Mouse (Mus musculus) cerebellum, adult 9-11 months (tissue): ENCODE data around the gene Ugcg.

Source experiments
- DNase-seq: peaks from one replicate; pipeline ENCODE4 v3.0.0; 2022

The Ugcg gene

DNA sequence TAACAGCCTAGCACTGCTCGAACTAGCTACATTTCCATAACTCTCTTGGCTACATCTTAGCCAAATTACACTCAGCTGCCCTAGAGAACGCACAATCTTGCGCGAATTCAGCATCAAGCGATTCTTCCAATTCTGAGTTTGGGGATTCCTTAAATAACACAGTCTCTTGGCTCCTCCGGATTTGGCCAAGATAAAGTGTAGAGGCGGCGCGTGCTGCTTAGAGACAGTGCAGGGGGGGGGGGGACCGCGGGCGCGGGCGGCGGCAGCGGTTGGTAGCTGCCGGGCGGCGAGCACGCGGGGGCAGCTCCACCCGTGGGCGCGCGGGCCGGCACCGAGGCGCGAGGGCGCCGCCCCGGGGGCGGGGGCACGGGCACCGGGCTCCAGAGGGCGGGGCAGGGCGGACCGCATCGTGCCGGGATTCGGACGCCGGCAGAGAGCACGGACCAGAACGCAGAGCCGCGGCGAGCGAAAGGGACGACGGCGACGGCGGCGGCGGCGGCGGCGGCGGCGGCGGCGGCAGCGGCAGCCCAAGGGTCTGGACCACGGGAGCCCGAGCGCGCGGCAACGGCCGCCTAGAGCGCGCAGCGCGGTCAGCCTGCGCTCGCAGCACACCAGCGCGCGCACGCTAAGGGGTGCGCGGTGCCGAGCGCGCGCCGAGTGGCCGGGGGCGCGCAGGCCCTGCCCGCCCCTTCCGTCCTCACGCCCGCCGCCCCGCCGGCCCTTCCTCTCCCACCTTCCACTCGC, at the start of gene Ugcg:
TSS of gene Ugcg (plus strand) at position 456 of the 744 bp plus-strand sequence.
- DNase-seq = peak; percentile 85

DNA sequence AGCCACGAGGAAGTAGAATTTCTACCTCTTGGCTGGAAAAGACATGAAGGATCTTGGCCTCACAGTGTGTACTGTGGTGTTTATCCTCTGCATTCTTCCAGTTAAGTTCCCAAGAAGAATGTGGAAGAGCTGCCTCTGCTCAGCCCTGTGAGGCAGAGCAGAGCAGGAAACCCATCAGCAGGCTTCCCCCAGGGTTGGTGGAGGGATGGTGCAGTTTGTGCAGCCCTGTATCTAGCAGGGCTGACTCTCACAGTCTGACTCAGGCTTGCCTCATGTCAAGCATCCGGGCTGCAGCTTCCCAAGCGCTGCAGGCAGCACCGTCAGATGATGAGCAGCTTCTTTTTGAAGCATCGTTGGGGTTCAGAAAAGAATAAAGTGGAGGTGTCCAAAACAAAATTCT, 40.0 kb upstream of the Ugcg start:
- DNase-seq = no peak

DNA sequence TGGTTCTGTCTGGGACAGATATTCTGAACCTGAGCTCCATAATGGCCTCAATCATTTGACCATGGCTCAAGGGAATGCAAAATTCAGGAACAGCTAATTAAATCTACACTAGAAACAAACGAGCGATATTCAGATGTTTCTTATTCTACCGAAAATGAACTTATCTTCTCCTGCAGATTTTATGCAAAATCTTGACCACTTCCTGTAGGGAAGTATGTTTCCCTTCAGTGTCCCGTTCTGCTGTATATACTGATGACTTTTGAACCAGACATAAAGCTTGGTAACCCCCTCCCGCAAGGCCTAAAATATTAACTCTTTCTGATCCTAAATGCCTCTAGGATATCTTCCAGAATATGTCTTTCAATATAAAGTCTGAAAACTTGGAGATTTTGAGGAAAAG, 38.1 kb upstream of the Ugcg start:
- DNase-seq = no peak

DNA sequence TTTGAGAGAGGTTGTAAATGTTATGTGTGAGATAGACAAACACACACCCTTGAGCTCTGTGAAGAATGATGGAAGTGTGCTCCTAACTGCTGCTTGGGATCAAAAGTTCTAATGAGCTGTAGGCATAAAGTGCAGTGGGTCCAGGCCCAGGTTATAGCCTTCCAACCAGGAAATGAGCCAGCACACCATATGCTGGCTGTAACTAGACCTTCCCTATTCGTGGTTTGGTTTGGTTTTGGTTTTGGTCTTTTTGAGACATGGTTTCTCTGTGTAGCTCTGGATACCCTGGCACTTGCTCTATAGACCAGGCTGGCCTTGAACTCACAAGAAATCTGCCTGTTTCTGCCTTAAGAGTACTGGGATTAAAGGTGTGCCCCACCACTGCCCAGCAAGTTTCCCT, 37.1 kb upstream of the Ugcg start:
- DNase-seq = no peak

DNA sequence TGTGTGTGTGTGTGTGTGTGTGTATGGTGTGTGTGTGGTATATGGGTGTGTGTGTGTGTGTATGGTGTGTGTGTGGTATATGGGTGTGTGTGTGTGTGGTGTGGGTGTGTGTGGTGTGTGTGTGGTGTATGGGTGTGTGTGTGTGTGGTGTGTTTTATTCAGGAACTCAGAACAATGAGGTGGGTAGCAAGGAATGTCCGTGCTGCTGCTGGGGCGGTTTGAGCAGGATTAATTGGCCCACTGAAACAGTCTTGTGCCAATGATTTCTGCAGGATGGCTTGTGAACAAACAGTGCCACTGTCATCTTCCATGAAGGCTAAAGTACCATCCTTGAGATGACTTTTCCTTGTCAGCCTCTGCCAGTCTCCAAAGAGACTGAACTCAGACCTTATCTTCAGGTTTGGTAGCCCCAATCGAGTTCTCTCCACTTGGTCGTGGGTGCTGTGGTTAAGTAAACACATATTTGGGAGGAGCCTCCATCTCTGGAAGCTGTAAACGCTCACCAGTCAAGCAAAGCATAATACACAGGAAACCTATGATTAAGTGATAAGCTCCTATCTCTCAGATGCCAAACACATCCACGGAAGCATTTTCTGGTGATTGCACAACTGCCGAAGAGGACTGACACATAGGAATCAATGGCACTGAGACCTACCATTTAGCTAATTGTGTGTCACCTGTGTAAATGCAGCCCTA, 32.0 kb upstream of the Ugcg start:
- DNase-seq = no peak

DNA sequence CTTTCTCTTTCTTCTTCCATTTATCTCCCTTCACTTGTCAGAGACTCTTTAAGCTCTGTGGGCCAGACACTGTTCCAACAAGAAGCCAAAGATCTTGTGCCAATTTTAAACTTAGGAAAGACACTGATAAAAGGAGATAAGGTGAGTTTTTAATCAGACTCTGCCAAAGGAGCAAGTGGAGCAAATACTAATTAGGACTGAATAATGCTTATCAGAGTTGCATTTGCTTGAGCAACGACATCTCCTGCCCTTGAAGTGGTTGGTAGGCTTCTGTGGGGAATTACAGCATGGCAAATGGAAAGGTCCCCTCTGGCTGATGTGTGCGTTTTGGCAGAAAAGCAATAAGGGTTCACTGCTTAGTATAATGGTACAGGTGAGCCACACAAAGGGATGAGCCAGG, 31.4 kb upstream of the Ugcg start:
- DNase-seq = no peak

DNA sequence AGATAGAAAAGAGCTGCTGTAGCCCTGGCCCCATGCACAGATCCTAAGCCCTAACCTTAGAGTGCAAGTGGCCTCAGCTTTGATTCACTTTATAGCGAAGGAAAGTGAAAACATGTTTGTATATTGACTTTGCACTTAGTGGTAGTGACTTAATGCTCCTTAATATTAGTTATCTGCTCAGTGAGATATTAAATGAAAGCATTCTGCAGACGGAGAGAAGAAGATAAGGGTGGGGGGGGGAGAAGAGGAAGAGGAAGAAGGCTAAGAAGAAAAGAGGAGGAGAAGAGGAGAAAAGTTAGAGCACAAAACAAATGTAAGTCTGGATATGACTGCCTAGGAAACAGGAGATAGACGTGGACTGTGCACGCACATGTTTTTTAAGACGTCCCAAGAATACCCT, 28.8 kb upstream of the Ugcg start:
- DNase-seq = no peak

DNA sequence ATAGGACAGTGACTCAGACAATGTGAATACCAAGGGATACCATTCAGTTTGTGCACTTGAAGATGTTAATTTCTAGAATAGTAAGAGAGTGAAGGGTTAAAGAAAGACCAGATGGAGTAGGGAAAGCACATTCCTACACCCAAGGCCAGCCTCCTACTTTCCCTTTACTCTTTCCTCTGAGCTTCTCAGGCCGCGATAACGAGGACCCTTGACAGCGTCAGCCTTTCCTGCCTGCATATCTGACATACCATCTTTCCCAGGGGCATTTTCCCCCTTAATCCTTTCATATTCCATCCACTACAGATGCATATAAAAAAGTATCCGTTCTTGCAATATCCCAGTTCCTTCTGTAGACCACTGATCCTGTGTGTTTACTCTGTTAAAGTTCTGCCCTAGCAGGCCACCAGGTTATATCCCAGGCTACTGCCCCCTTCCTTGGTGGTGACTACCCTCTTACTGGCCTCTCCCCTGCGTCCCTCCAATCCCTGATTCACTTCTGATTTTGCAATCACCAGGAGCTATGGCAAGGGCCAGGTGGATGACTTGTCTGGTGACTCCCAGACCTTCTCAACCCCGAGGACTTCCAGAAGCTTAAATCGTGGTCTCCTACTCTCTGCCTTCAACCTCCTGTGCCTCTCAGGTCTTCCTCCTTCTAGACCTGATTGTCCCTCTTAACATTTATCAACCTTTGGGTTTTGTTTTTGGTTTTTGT, 27.9 kb upstream of the Ugcg start:
- no peak for DNase-seq

DNA sequence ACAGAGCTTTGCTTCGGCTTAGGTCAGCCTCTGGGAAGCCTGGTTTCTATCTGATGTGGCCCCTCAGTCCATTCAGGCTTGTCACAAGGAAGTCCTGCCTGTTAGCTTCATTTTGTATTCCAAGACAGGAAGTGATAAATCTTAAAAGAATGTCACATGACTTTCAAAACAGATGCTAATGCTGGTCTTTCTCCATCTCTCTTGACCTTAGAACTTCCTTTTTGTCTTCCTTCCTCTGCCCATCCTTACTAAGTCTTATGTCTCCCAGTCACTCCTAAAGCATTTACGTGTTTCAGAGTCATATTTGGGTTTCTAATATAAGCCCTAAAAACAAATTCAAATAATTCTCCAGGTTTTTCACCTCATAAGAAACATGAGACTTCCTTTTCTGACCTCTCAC, 25.0 kb upstream of the Ugcg start:
- DNase-seq = no peak

DNA sequence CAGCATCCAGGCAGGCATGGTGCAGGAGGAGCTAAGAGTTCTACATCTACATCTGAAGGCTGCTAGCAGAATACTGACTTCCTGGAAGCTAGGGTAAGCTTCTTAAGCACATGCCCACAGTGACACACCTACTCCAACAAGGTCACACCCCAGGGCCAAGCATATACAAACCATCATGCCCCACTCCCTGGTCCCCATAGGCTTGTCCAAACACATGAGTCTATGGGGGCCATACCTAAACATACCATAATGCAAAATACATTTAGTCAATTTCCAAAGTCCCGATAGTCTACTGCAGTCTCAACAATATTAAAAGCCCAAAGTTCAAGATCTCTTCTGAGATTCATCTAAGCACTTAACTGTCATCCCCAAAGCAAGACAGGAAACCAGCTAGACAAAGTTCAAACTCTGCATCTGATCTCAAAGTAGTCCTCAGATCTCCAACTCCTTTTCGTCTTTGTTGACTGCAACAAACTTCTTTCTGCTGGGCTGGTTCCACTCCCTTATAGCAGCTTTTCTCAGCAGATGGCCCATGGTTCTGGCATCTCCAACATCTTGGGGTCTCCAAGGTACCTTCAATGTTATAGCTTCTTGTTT, 21.7 kb upstream of the Ugcg start:
- no peak for DNase-seq

DNA sequence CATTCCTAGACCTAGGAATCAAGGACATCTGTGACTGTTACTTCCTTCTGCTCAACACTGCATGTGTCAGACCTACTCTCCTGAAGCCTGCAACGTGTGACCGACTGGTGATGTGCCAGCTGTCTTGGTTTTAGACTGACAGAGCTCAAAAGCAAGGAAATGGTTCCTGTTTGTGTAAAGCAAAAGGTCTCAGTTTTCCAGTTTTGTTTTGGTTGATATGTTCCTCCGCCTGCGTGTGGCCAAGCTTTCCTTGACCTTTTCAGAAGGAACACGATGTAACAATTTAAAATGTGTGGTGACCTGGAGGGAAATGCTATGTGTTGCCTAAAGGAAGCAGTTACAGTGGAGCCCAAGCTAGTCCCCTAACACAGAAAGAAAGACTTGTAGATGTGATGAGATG, 19.1 kb upstream of the Ugcg start:
- DNase-seq = no peak

DNA sequence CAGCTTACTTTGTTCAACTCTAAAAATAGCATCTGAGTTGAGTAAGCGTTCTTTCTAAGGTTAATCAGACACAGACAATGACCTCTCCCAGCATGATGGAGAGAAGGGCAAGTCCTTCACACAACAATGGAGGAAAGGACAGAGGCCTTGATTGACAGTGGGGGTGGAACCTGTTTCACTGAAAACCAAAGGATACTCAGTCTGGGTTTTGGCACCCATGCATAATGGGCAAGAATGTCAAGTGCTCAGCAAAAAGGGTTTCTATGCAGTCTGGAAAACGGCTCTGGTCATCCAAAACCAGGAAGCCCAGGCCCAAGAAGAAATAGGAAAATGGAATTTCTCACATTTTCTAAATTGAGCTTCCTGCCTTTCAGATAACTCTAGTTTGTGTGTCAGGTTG, 16.4 kb upstream of the Ugcg start:
- DNase-seq = no peak

DNA sequence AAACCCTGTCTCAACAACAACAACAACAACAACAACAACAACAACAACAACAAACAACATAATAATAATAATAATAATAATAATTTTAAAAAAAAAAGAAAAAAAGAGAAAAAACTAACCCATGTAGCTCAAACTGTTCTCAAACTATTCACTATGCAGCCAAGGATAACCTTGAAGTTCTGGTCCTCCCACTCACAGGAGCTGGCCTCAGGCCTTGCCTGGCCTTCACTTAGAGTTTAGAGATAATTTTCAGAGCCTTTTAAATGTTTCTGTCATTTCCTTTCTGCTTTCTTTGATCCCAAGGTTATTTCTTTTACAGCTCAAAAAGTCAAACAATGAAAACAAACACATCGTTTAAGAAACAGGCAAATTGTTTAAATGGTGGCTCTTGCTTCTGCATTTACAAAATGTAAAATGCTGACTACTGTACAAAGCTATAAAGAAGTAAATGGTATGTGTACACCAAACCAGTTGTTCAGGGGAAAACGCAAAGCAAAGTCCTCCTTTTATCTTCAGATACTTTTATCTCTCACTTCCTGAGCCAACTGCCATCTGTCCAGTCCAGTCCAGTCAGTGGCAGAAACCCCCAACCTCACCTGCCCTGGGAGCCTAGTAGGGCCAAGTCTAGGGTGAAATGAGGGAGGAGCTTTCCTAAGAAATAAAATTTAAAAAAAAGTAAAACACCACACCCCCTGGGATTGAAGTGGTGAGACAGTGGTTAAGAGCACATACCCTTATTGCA, 15.7 kb upstream of the Ugcg start:
- no peak for DNase-seq

DNA sequence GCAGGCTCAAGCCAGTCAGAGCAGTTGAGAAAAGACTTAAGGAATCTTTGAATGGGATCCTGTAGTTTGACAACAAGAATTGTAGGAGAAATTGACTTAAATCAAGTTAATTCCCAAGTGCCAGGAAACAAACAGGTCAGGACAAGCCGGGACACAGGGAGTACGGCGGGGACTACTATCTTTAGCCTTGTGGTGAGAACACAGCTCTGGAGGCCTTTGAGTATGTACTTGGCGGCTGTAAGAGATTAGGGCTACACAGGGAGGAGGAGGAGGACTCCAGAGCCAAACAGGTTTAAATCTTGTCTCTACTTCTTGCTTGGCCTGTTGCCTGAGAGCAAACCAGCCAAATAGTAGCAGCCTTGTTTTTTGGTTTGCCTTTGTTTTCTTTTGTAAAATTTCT, 14.1 kb upstream of the Ugcg start:
- DNase-seq = no peak

DNA sequence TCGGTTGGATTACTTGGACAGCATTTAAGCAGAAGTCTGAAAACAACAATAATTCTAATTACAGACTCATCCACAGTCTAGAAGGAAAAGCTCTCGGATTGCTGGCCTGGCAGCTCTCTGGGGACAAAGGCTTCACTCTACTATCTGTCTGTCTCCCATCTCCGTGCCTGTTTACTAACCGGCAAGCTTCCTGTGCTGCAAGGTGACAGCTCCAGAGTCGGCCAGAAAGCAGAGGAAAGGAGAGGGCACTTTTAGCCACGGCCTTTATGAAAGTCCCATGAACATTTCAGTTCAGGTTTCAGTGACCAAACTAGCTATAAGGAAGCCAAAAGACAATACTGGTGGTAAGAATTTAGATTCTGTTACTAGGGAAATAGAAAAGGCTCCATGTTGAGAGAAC, 13.1 kb upstream of the Ugcg start:
- DNase-seq = no peak

DNA sequence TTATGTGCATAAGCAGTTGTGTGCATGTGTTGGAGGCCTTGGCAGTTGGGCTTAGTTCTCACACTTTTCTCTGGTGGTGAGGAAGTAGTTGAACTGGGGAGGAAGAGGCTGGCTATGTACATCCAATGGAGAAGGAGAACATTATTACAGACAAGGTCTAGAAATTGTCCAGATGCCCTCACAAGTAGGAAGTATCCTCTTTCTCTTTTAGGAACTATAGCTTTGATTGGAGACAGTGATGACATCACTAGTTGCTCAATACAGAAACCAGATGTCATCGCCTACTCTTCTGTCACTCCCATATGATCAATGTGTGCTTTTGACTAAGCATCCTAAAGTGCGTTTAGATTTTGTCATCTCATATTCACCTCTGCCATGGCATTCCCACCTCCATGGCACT, 11.5 kb upstream of the Ugcg start:
- no peak for DNase-seq

DNA sequence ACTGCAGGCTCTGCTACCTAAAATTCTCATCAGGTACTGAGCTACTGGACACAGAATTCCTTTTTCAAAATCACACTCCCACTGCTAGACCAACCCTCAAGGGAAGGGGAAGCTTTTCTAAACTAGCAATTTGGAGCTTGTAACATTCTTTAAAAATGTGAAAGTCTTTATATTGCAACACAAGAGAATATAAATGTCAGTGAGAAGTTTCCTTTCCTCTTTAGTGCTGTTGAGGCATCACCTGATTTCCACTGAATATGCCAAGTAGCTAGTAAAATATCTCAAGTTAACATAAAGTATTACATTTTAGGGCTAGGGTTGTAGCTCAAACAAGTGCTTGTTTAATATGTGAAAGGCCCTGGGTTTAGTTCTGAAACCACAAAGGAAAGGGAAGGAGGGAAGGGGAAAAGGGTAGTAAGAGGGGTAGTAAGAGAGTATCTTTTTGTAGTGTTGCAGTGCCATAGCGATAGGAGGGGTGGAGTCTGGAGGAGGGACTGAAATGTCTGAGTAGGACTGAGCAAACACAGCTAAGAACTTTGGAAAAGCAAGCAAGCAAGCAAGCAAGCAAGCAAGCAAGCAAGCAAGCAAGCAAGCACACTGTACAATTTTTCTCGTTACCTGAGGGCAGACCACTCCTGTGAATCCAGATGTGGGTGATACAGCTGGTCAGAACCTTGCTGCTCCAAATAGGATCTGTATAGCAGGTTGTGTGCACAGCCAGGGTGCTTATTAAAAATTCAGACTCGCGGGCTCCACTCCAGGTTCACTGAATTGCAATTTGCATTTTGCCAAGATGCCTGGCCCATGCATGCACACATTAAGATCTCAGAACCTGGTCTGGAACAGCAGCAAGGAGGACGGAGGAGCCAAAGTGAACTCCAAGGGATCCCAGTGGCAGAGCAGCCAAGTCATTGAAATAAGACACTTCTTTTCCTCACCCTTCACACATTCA, 7.5 kb upstream of the Ugcg start:
- no peak for DNase-seq

DNA sequence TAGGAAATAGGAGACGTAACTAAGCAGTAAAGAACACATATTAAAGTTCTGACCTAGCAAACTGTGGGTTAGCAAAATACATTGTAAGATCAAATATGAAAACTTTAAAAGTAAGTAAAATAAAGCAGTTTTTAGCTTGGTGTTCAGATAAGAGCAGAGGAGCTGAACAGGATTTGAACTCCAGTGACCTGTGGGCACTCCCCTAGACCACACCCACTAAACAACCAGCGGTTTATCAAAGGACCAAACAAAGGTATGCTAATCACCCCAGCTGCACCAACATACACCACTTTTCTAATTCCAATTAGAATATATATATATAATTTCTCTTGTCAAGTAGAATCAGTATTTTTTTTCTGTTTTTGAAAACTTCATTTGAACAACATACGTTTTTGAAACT, 3.4 kb upstream of the Ugcg start:
- no peak for DNase-seq

DNA sequence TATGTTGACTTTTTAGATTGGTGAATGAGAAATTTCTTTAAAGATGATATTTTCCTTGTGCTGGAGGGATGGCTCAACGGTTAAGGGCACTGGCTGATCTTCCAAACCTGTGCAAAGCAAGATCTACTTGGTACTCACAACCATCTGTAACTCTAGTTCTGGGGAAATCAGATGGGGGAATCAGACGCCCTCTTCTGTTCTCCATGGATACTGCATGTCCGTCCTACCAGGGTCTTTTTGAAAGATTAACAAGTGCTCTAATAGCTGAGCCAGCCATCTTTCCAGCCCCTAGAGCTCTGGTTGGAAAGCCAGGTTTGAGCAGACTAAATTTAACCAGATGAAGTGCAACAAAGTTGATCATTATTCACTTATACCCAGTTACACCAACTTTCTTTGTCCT, 1.8 kb upstream of the Ugcg start:
- DNase-seq = no peak

DNA sequence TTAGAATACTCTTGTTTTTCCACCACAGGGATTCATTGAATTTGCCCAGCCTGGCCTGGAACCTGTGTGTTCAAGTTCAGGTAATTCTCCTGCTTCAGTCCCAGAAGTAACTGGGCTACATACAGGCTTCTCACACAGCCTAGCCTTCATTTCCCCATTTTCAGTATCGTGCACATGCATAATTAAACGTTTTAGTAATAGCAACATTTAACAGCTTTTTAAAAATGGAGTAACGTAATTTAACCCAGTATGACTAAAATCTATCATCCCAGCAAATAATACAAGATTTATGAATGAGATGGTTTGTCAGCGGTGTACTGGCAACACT, 619 bp upstream of the Ugcg start:
- DNase-seq = no peak

DNA sequence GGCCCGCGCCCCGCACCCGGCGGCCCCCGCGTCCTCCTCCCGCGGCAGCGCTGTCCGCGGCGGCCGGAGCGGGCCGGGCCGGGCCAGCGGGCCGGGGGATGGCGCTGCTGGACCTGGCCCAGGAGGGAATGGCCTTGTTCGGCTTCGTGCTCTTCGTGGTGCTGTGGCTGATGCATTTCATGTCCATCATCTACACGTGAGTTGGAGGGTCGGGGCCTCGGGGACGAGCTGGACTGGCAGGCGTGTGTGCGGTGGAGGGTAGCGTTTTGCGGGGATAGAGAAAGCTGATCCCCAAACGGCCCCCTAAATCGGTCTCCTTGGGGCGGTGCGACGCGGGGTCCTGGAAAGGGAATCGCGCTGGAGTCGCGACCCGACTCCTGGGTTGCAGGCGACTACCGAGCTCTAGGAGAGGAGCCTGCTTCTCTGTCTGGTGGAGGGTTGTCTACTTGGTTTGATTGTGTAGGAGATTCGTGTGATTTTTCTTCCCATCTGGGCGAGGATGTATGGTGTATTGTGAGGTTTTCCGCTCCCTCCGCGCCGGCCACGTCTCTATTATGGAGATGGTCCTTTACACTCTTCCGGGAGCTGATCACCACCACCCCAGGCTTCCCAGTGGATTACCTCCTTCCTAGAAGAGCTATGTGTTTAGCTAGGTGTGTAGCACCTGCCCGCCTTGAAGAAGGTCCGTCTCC, 635 bp downstream of the Ugcg start:
- DNase-seq = peak; percentile 71
